Mouse (Mus musculus): Measurements from ENCODE around the gene Foxk1.

The Foxk1 gene

DNA sequence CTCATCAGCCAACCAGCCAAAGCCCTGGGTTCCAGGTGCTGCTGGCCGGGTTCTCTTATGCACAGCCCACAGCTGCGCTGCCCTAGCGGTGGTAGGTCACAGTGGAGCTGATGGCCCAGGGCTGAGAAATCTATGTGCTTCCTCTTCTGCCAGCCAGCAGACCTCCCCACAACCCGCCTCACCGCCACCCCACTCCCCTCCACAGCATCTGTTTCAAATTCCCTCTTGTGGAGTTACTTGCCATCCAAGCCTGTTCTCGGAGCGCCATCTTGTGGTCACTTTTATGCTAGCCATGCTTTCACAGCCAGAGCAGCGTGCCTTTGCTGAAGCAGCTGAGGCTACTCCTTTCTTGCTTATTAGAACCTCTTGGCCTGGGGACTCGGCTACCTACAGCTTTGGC lies 46.8 kb downstream of the Foxk1 start:
- peak; percentile 91 for DNase-seq

DNA sequence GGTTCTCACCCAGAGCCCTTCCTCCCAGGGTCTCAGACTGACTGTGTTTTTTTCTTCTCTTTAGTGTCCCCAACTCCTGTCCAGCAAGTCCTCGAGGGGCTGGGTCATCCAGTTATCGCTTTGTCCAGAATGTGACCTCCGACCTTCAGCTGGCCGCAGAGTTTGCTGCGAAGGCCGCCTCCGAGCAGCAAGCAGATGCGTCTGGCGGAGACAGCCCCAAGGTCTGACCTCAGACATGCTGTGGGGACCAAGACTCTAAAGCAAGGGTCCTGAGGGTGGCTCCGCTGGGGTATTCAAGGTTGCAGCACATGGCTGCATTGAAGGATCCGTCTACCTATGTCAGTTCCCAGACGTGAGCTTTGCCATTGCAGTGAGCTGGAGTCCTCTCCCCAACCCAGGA lies 47.3 kb downstream of the Foxk1 start:
- no peak for DNase-seq

DNA sequence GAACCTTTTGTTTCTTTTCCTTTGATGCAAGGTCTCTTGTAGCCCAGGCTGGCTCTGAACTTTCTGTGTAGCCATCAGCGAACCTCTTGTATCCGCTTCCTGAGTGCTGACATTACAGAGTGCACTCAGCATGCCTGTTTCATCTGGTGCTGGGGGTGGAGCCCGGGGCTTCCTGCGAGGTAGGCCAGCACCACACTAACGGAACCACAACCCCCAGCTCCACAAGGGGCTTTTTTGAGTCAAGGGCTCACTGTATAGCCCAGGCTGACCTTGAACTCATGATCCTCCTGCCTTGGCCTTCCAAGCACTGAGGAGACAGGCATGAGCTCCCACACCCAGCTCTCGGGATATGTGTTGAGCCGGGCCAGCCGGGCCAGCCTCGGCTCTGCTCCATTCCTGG lies 49.5 kb downstream of the Foxk1 start:
- no peak for DNase-seq

DNA sequence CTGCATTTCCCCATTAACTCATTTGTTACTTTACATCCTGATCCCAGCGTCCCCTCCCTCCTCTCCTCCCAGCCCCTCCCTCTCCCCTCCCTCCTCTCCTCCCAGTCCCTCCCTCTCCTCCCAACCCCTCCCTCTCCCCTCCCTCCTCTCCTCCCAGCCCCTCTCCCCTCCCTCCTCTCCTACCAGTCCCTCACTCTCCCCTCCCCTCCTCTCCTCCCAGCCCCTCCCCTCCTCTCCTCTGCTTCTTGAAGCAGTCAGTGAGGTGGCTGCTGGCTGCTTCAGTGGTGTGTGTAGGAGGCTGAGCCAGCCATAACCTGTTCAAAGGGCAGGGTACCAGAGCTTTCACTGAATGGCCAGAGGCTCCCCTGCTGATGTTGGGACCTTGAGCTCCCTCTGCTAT lies 50.5 kb downstream of the Foxk1 start:
- DNase-seq, result no peak

DNA sequence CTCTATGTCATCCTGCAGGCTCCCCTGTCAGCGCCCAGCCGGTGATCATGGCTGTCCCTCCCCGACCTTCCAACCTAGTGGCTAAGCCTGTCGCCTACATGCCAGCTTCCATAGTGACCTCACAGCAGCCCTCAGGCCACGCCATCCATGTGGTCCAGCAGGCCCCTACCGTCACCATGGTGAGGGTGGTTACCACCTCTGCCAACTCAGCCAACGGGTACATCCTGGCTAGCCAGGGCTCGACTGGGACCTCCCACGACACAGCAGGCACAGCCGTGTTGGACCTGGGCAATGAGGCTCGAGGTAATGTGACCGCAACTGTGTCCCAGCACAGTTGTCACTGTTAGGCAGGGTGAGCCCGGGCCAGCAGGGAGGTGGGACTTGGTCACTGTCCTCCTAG lies 52.4 kb downstream of the Foxk1 start:
- no peak for DNase-seq

DNA sequence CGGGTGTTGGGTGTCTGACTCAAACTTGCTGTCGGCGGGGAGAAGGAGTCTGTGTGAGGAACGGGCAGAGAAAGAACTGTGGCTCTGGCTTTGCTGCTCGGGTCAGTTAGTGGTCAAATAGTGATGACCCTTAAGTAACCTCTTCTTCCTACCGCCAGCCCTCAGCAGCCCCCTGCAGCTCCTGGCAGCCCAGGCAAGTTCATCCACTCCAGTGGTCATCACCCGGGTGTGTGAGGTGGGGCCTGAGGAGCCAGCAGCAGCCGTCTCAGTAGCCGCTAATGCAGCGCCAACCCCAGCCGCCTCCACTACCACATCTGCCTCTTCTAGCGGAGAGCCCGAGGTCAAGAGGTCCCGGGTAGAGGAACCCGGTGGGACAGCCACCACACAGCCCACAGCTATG lies 55.0 kb downstream of the Foxk1 start:
- no peak for DNase-seq

DNA sequence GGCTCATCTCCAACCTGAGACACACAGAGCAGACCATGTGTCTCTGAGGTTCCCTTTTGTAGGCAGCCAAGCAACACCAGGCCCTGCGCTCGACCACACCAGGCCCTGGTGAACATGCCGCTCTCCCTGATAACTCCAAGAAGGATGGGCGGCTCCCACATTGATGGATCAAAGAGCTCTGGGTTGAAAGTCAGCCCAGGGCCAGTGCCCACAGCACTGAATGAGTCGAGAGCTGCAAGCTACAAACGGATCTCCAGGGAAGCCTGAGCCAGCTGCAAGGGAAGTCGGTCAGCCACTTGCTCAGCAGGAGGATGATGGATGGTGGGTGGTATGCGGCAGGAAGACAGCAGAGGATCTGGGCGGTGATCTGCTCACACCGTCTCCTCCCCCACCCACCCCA lies 56.0 kb downstream of the Foxk1 start:
- DNase-seq, result no peak

DNA sequence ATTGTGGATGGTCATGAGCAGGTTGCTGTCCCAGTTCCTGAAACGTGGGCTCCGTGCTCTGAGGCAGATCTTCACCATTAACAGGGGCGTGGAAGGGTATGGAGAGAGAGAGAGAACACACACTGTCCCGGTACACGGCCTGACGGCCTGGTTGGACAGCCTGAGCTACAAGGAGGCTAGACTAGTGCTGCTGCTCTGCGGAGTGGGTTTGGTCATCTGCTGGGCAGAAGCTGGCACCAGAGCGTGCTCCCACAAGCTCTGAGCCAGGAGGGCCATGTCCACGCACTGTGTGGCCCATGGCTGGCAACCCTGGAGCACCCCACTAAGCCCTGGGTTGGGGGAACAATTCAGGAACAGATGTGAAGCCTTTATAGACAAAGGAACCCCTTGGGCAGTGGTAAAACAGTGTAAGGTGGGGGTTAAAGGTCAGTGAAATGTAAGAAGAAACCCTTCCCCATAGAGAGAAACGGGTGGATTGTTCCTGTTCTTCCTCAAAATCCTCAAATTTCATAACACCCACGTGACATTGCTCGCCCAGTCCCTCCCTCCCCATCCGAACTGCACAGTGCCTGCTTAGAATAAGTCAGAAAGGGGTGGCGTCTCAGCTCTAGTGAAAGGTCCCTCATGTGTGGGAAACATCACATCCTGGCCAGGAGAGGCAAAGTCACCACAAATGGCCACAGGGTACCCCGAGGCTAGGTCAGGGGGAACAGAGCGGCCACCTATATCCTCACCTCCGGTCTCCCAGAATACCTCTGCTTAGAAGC lies 57.7 kb downstream of the Foxk1 start:
- DNase-seq, result no peak

DNA sequence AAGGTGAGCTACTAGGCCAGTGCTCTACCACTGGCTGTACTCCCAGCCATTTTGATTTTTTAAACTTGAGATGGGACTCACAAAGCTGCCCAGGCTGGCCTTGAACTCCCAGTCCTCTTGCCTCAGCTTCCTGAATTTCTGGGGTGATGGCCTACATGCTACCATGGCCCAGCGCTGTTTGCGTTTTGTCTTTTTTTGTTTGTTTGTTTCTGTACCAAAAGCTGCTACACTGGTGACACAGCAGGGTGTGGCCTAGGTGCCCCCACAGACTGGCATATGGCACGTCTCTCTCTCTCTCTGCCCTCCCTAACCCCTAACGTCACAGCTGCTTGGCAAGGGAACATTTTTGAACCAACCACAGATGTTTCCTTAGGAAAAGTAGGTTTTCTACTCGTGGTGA lies 58.5 kb downstream of the Foxk1 start:
- DNase-seq, result no peak

DNA sequence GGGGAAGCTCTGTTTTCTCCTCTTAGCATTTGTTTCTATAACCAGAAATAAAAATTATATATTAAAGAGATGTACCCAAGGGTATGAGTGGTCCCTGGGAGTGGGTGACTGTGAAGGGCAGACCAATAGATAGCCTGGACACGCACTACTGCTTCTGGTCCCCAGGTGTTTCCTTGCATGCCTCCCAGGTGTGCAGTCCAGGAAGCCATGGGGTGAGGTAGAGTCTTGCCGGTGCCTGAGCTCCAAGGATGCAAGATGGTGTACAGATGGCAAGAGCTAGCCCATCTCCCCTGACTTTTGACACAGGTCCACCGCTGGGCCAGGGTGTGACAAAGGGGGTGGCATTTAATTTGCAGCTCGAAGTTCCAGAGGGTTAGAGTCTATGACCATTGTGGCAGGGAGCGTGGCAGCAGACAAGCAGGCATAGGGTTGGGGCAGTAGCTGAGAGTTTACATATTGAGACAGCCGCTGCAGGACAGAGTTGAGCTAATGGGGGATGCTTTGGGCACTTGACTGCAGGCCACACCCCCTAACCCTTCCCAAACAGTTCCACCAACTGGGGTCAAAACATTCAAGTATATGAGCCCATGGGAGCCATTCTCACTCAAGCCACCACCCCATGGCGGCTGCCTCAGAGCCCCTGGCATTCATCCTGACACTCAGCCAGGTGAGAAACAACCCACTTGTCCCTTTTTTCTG lies 60.8 kb downstream of the Foxk1 start:
- no peak for DNase-seq

DNA sequence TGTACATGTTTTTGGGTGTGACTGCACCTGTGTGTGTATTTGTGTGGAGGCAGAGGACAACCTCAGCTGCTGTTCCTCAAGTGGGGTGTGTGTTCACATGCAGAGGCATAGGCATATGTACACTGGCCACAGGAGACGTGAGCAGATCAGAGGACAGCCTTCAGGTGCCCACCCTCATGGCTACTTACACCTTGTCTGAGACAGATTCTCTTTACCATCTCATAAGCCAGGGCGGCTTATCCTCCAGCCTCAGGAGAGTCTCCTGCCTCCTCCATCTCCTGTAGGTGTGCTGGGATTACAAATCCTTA lies 61.3 kb downstream of the Foxk1 start:
- no peak for DNase-seq

DNA sequence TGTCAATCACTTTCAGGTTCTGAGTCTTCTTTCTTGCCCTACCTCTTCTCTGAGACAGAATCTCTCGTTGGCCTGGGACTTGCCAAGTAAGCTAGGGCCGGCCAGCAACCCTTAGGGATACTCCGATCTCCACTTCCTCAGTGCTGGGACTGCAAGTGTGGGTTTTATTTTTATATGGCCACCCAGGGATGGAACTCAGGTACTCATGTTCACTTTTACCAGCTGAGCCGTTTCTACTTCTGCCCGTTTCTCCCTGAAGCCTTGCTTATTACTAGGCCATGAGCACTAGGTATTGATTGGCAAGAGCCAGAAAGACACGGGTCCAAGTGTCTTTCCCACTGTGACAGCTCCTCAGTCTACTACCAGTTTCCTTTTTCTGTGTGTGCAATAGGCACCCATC lies 61.7 kb downstream of the Foxk1 start:
- no peak for DNase-seq

DNA sequence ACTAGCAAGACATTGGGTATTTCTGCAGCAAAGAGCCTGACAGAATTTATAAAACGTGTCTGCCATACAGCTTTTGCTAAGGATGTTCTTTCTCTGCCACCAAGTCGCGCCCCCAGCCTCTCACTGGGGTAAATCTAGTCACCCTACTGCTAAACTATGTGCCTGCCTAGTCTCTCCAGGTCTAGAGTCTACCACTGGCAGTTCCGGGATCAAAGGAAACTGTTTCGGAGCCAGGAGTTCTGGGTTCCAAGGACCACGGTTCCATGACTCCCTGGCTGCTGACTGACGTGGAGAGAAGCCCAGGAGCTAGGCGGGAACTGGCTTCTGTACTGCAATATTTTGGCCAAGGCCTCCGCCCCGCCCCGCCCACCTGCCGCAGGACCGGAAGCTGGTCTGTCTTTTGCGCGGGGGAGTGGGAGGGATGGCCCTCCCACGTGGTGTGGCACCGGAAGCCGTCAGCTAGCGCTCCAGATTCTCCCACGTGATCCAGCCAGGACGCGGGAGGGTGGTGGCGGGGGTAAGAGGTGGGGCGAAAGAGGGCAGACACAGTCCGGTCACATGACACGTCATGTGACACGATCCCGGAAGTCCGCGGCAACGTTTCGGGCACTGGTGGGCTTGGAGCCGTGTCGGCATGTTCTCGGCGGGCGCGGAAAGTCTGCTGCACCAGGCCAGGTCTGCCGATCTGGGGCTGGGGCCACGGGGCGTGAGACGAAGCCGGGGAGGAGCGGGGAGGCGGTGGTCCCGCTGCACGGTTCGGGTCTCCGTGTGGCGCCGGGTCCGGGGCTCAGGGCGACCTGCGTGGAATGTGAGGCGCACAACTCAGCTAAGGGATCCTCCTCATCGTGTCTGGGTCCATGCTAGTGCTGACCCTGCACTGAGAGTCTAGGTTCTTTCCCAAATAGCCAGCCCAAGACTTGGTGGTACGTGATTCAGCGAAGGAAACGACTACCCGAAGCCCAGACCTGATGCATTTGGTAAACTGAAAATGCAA lies 62.5 kb downstream of the Foxk1 start, which contains the start of gene Ap5z1:
Gene Ap5z1 (plus strand): TSS at position 484 of the 994 bp plus-strand sequence.
- DNase-seq, result peak; percentile 92

DNA sequence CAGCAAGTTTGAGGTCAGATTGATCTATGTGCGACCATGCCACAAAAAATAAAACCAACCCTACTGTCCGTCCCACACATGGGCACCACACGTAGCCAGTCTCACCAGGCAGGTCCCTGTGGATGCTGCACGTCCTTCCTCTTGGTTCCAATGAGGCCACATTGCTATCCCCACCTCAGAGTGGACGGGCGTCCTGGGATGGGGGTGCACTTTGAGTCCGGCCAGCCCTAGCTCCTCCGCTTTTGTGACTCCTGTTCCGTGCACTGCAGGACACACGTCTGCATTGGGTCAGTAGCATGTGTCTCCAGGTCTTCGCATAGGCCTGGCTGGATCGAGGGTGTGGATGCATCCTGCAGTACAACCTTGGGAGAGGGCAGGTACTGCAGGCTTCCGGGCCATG lies 67.1 kb downstream of the Foxk1 start:
- DNase-seq, result no peak

DNA sequence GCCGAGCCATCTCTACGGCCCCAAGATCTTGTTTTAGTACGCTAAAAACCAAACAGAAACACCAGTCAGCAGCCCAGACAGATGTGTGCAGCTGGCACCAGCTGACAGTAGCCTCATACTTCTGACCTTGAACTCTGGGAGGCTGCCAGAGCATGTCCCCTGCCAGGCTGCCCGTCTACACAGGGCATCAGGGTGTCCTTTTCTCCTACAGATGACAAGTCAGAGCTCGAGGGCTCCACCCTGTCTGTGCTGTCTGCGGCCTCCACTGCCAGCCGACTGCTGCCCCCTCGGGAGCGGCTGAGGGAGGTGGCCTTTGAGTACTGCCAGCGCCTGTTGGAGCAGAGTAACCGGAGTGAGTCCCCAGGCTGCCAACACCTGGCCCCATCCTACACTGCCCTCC lies 68.5 kb downstream of the Foxk1 start:
- no peak for DNase-seq

DNA sequence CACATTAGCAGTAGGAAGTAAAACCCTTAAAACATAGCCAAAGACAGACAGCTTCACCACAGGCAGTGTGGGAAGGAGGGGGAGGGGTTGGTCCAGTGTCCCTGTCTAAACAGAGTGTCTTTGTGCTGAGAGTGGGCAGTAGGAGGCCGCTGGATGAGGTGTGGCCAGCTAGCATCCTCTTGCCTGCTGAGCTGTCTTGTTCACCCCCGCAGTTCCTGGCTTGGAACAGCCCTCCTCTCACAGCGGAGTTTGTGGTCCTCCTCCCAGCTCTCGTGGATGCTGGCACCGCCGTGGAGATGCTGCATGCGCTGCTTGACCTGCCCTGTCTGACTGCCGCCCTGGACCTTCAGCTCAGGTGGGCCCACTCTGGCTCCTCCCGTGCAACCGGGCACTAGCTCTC lies 72.4 kb downstream of the Foxk1 start:
- DNase-seq, result no peak

DNA sequence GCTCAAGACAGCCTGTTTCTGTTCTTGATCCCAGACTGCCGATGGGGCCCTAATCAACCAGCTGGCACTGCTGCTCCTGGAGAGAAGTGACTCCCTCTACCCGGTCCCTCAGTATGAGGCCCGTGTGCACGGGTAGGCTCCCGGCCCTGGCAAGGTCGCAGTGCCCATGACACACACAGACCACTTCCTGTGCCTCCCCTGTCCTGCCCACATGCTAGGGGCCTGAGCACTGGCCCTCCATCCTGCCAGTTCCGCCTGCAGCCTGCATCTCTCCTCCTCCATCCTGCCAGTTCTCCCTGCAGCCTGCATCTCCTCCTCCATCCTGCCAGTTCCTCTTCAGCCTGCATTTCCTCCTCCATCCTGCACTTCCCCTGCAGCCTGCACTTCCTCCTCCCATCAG lies 74.4 kb downstream of the Foxk1 start:
- DNase-seq, result no peak

DNA sequence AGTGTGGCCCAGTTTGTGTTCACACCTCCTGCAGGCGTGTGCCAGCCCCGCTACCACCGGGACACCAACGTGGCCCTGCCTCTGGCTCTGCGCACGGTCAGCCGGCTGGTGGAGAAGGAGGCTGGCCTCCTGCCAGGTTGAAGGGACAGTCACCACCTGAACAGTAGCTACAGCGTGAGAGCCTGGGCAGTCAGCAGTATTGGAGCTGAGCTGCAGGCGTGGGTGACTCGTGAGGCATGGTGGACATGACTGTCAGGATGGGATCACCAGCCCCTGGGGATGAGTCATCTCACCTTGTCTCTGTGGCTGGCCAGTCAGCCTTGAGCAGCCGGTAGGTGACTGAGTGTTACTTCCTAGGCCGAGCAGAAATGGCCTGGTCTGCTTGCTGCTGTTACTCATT lies 76.0 kb downstream of the Foxk1 start:
- no peak for DNase-seq

DNA sequence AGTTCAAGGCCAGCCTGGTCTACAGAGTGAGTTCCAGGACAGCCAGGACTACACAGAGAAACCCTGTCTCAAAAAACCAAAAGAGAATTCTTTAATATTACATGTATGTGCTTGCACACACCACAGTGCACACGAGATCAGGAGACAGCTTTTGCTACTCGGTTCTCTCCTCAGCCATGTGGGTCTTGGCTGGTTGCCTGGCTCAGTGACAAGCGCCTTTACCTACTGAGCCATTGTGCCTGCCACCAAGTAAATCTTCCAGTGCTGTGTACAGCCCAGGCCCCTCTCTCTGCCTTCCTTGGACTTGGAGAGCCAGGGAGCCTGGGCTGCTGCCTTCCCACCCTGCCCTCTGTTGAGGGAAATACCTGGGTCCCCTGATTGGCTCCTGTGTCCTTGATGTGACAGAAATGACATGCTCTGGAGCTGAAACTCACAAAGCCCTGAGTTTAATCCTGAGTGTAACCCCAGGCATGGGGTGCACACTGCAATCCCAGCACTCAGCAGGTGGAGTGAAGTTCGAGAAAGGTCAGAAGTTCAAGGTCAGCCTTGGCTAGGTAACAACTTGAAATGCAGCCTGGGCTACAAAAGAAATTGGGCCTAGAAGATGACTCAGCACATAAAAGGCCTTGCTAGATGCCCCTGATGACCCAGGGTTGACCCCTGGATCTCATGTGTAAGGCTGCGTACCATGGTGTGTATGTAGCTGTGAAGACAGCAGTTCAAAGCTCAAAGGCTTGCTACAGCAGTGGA lies 76.7 kb downstream of the Foxk1 start:
- DNase-seq, result no peak

DNA sequence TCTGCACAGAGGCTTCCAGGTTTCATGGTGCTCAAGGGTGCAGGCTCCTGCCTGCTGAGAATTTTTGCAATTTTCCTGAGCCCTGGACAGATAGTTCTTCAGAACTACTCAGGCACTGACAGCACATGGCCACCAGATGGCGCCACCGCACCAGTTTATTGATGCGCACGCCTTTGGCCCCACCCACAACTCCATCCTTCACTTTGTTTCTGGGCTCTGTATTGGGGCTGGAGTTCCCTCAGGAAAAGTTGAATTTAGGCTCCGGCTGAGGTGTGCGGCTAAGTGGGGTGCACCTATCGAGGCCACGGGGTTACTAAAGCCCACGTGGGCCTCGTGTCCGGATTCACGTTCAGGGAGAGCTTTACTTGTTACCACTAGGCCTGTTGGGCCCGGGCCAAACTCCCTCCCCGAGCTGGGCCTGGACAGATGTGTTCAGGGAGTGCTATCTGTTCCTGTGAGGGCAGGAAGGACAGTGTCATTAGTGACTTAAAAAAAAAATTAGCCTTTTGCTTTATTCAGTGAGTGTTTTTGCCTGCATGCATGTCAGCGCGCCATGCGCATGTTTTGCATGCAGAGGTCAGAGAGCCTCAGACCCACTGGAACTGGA lies 77.6 kb downstream of the Foxk1 start:
- DNase-seq, result peak; percentile 80

DNA sequence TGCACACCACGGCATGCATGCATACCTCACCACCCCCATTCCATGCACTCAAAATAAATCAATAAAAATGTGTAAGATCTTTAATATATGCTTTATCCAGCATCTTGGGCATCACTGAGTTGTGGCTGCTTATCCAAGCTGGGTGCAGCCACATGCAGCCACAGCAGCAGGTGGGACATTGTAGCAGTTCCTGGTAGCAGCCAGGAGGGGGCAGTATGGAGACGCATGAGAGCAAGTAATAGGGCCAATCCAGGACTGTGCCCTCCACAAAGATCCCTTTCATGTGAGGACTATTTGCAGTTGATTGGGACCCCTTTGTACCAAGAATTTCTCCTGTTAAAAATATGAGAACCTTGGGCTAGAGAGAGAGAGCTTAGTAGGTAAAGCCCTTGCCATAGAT lies 81.2 kb downstream of the Foxk1 start:
- DNase-seq, result no peak

DNA sequence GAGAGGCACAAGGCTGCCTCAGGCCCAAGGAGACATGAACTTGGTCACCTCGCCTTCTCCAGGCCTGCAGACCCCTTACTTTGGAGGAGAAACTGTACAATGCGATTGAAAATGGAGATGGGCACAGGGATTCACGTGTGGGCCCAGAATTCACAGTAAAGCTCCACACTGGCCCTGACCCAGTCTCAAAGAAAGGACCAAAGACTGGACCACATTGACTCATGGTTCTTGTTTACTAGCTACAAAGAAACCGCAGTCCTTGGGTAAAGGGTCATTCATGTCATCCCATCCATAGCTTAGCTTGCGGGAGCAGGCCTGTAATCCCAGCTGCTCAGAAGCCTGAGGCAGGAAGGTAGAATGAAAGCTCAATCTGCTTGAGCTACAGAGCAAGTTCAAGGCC lies 82.3 kb downstream of the Foxk1 start:
- DNase-seq, result no peak

DNA sequence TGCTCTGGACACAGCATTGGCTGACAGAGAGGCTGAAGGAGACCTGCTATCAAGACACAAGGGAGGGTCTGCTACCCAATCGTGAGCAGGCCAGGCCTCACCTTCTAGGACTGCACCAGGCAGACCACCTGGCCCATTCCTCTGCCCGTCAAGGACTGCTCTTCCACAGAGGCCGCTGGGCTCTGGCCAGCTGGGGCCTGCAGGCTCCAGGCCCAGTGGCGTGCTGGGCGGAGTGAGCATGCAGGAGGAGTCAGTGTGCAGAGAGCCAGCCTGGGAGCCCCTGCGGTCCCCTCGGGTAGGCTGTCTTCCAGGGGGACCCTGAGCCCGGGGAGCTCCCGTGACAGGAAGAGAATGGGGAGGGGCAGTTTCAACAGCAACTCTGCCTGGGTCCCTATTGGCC lies 85.4 kb downstream of the Foxk1 start:
- no peak for DNase-seq
